Mouse (Mus musculus): ENCODE data around the gene Ubxn4. TPM values are rescaled to one million over a fixed set of nuclear protein-coding genes. Genes with fewer than 3 reads are reported as not detected.
"Not testable (repeated sequence)": the region's sequence is repeated elsewhere in the genome, so short reads cannot be mapped to it uniquely, and the experiment has no call there.

The Ubxn4 gene
- 56.5 and 66.8 TPM in 2 replicates for polyA plus RNA-seq (2015; fragmentation: Nextera tagmentation; extraction: Ambion mirVana)

- Histone ChIP-seq H3K9me3 (ENCODE audit: low read length) (no peaks in the 10 kb centered on the region), H3K4me2 (replicated peaks; ENCODE audit: low read depth, low read length) (peak within 1 kb of the TSS; percentile 92), H3K4me3 (ENCODE audit: low read length) (peak within 1 kb of the TSS; percentile 85), H3K4me1 (ENCODE audit: insufficient read depth, low read length) (peaks cover 13% of the 10 kb centered on the region), H3K9ac (replicated peaks; ENCODE audit: low read length) (peak within 1 kb of the TSS; percentile 89), H3K36me3 (ENCODE audit: insufficient read depth, low read length) (no peaks in the 10 kb centered on the region), H3K27me3 (ENCODE audit: insufficient read depth, low read length) (no peaks in the 10 kb centered on the region), H3K27ac (ENCODE audit: low read length) (peak within 1 kb of the TSS; percentile 92)
- 15% methylated on average over 10 of the region's 10 CpGs for WGBS
- peak; percentile 32 for ATAC-seq (ENCODE audit: low FRiP score, low TSS enrichment)
Observed at GRCm38 (mm10) chr1:128243627-128243995, at the start of gene Ubxn4. Ubxn4 (plus strand) TSS chr1:128243964.

GRCm38 (mm10) chr1:128194011-128194410, 49.8 kb upstream of the Ubxn4 start:
- WGBS, result 47% methylated on average over 2 of the region's 2 CpGs
- Histone ChIP-seq H3K9me3 (ENCODE audit: low read length) (no peaks in the 10 kb centered on the region), H3K27ac (ENCODE audit: low read length) (no peak overlapping the region), H3K4me3 (ENCODE audit: low read length) (no peak overlapping the region), H3K4me2 (replicated peaks; ENCODE audit: low read depth, low read length) (no peak overlapping the region), H3K9ac (replicated peaks; ENCODE audit: low read length) (no peak overlapping the region), H3K4me1 (ENCODE audit: insufficient read depth, low read length) (no peaks in the 10 kb centered on the region), H3K27me3 (ENCODE audit: insufficient read depth, low read length) (no peaks in the 10 kb centered on the region), H3K36me3 (ENCODE audit: insufficient read depth, low read length) (peaks cover 11% of the 10 kb centered on the region)
- no peak for ATAC-seq (ENCODE audit: low FRiP score, low TSS enrichment)

- H3K9me3 ChIP-seq (ENCODE audit: low read length), result no peaks in the 10 kb centered on the region
- H3K36me3 ChIP-seq (ENCODE audit: insufficient read depth, low read length), result peaks cover 15% of the 10 kb centered on the region
- no peaks in the 10 kb centered on the region for H3K4me1 ChIP-seq (ENCODE audit: insufficient read depth, low read length)
- no peak for ATAC-seq (ENCODE audit: low FRiP score, low TSS enrichment)
- no peak overlapping the region for H3K4me2 ChIP-seq (replicated peaks; ENCODE audit: low read depth, low read length)
- no peak overlapping the region for H3K4me3 ChIP-seq (ENCODE audit: low read length)
- no peaks in the 10 kb centered on the region for H3K27me3 ChIP-seq (ENCODE audit: insufficient read depth, low read length)
- H3K27ac ChIP-seq (ENCODE audit: low read length), result no peak overlapping the region
- no peak overlapping the region for H3K9ac ChIP-seq (replicated peaks; ENCODE audit: low read length)
- WGBS, result 97% methylated on average over 1 of the region's 1 CpGs
Observed at GRCm38 (mm10) chr1:128197353-128197752, 46.4 kb upstream of the Ubxn4 start.

GRCm38 (mm10) chr1:128213261-128213660, 30.5 kb upstream of the Ubxn4 start:
- H3K4me2 ChIP-seq (replicated peaks; ENCODE audit: low read depth, low read length), result no peak overlapping the region
- no peak for ATAC-seq (ENCODE audit: low FRiP score, low TSS enrichment)
- no peak overlapping the region for H3K27ac ChIP-seq (ENCODE audit: low read length)
- no peaks in the 10 kb centered on the region for H3K9me3 ChIP-seq (ENCODE audit: low read length)
- H3K27me3 ChIP-seq (ENCODE audit: insufficient read depth, low read length), result no peaks in the 10 kb centered on the region
- H3K4me1 ChIP-seq (ENCODE audit: insufficient read depth, low read length), result no peaks in the 10 kb centered on the region
- H3K4me3 ChIP-seq (ENCODE audit: low read length), result no peak overlapping the region
- H3K9ac ChIP-seq (replicated peaks; ENCODE audit: low read length), result no peak overlapping the region
- H3K36me3 ChIP-seq (ENCODE audit: insufficient read depth, low read length), result peaks cover 28% of the 10 kb centered on the region
- WGBS, result 83% methylated on average over 5 of the region's 5 CpGs

GRCm38 (mm10) chr1:128221886-128222285, 21.9 kb upstream of the Ubxn4 start:
- Histone ChIP-seq H3K36me3 (ENCODE audit: insufficient read depth, low read length) (peaks cover 29% of the 10 kb centered on the region), H3K27me3 (ENCODE audit: insufficient read depth, low read length) (no peaks in the 10 kb centered on the region), H3K4me3 (ENCODE audit: low read length) (no peak overlapping the region), H3K4me1 (ENCODE audit: insufficient read depth, low read length) (no peaks in the 10 kb centered on the region), H3K9ac (replicated peaks; ENCODE audit: low read length) (no peak overlapping the region), H3K4me2 (replicated peaks; ENCODE audit: low read depth, low read length) (no peak overlapping the region), H3K9me3 (ENCODE audit: low read length) (no peaks in the 10 kb centered on the region), H3K27ac (ENCODE audit: low read length) (no peak overlapping the region)
- no peak for ATAC-seq (ENCODE audit: low FRiP score, low TSS enrichment)
- 97% methylated on average over 2 of the region's 2 CpGs for WGBS

GRCm38 (mm10) chr1:128223304-128223703, 20.5 kb upstream of the Ubxn4 start:
- peaks cover 29% of the 10 kb centered on the region for H3K36me3 ChIP-seq (ENCODE audit: insufficient read depth, low read length)
- no peaks in the 10 kb centered on the region for H3K27me3 ChIP-seq (ENCODE audit: insufficient read depth, low read length)
- no peak overlapping the region for H3K4me3 ChIP-seq (ENCODE audit: low read length)
- H3K4me1 ChIP-seq (ENCODE audit: insufficient read depth, low read length), result no peaks in the 10 kb centered on the region
- H3K9me3 ChIP-seq (ENCODE audit: low read length), result no peaks in the 10 kb centered on the region
- H3K9ac ChIP-seq (replicated peaks; ENCODE audit: low read length), result no peak overlapping the region
- no peak for ATAC-seq (ENCODE audit: low FRiP score, low TSS enrichment)
- H3K4me2 ChIP-seq (replicated peaks; ENCODE audit: low read depth, low read length), result no peak overlapping the region
- 79% methylated on average over 1 of the region's 1 CpGs for WGBS
- H3K27ac ChIP-seq (ENCODE audit: low read length), result no peak overlapping the region

- Histone ChIP-seq H3K9me3 (ENCODE audit: low read length) (no peaks in the 10 kb centered on the region), H3K4me1 (ENCODE audit: insufficient read depth, low read length) (no peaks in the 10 kb centered on the region), H3K4me3 (ENCODE audit: low read length) (no peak overlapping the region), H3K27me3 (ENCODE audit: insufficient read depth, low read length) (no peaks in the 10 kb centered on the region), H3K36me3 (ENCODE audit: insufficient read depth, low read length) (peaks cover 52% of the 10 kb centered on the region), H3K4me2 (replicated peaks; ENCODE audit: low read depth, low read length) (no peak overlapping the region), H3K9ac (replicated peaks; ENCODE audit: low read length) (no peak overlapping the region), H3K27ac (ENCODE audit: low read length) (no peak overlapping the region)
- WGBS, result 96% methylated on average over 4 of the region's 4 CpGs
- ATAC-seq (ENCODE audit: low FRiP score, low TSS enrichment), result no peak
Observed at GRCm38 (mm10) chr1:128235181-128235580, 8.6 kb upstream of the Ubxn4 start.

GRCm38 (mm10) chr1:128243996-128244726, 397 bp downstream of the Ubxn4 start:
- no peaks in the 10 kb centered on the region for H3K27me3 ChIP-seq (ENCODE audit: insufficient read depth, low read length)
- H3K9me3 ChIP-seq (ENCODE audit: low read length), result no peaks in the 10 kb centered on the region
- peak overlapping the region; percentile 92 for H3K4me2 ChIP-seq (replicated peaks; ENCODE audit: low read depth, low read length)
- peak overlapping the region; percentile 92 for H3K27ac ChIP-seq (ENCODE audit: low read length)
- no peaks in the 10 kb centered on the region for H3K36me3 ChIP-seq (ENCODE audit: insufficient read depth, low read length)
- under 1% methylated on average over 71 of the region's 71 CpGs for WGBS
- ATAC-seq (ENCODE audit: low FRiP score, low TSS enrichment), result peak; percentile 95
- peak overlapping the region; percentile 85 for H3K4me3 ChIP-seq (ENCODE audit: low read length)
- H3K4me1 ChIP-seq (ENCODE audit: insufficient read depth, low read length), result peaks cover 13% of the 10 kb centered on the region
- peak overlapping the region; percentile 89 for H3K9ac ChIP-seq (replicated peaks; ENCODE audit: low read length)

GRCm38 (mm10) chr1:128244727-128245355, 1.1 kb downstream of the Ubxn4 start:
- H3K9ac ChIP-seq (replicated peaks; ENCODE audit: low read length), result peak overlapping the region; percentile 89
- peak overlapping the region; percentile 92 for H3K27ac ChIP-seq (ENCODE audit: low read length)
- WGBS, result 1% methylated on average over 19 of the region's 19 CpGs
- H3K36me3 ChIP-seq (ENCODE audit: insufficient read depth, low read length), result no peaks in the 10 kb centered on the region
- H3K27me3 ChIP-seq (ENCODE audit: insufficient read depth, low read length), result no peaks in the 10 kb centered on the region
- ATAC-seq (ENCODE audit: low FRiP score, low TSS enrichment), result peak; percentile 46
- peak overlapping the region; percentile 85 for H3K4me3 ChIP-seq (ENCODE audit: low read length)
- H3K9me3 ChIP-seq (ENCODE audit: low read length), result no peaks in the 10 kb centered on the region
- H3K4me2 ChIP-seq (replicated peaks; ENCODE audit: low read depth, low read length), result peak overlapping the region; percentile 92
- peaks cover 13% of the 10 kb centered on the region for H3K4me1 ChIP-seq (ENCODE audit: insufficient read depth, low read length)

GRCm38 (mm10) chr1:128267061-128267460, 23.3 kb downstream of the Ubxn4 start:
- H3K9me3 ChIP-seq (ENCODE audit: low read length); ATAC-seq (ENCODE audit: low FRiP score, low TSS enrichment); H3K27me3 ChIP-seq (ENCODE audit: insufficient read depth, low read length); H3K4me3 ChIP-seq (ENCODE audit: low read length); H3K4me2 ChIP-seq (replicated peaks; ENCODE audit: low read depth, low read length); H3K27ac ChIP-seq (ENCODE audit: low read length); H3K9ac ChIP-seq (replicated peaks; ENCODE audit: low read length); H3K4me1 ChIP-seq (ENCODE audit: insufficient read depth, low read length): not testable (repeated sequence)
- H3K36me3 ChIP-seq (ENCODE audit: insufficient read depth, low read length), result peaks cover 59% of the 10 kb centered on the region
- 79% methylated on average over 7 of the region's 7 CpGs for WGBS

Data from kidney, embryonic 16.5 days (tissue).